Mouse (Mus musculus): Measurements from ENCODE around the gene Ddc. TPM values are rescaled to one million over a fixed set of nuclear protein-coding genes. Genes with fewer than 3 reads are reported as not detected.
A peak's percentile ranks its signal among the peaks of the same experiment; 100 is the strongest.

Gene Ddc
- polyA plus RNA-seq, 1 experiment from 2014 or later: 12.6 TPM

- Histone ChIP-seq H3K27ac (ENCODE audit: low read length) (peak overlapping the region; percentile 85), H3K9me3 (ENCODE audit: low read length) (no peaks in the 10 kb centered on the region), H3K4me2 (replicated peaks; ENCODE audit: low read depth, low read length) (peak overlapping the region; percentile 16; the same call in 1 of the 2 replicates), H3K9ac (replicated peaks; ENCODE audit: low read length) (peak overlapping the region; percentile 2; the same call in 1 of the 2 replicates), H3K36me3 (ENCODE audit: insufficient read depth, low read length) (no peaks in the 10 kb centered on the region), H3K27me3 (ENCODE audit: insufficient read depth, low read length) (no peaks in the 10 kb centered on the region), H3K4me3 (ENCODE audit: low read length) (no peak overlapping the region), H3K4me1 (ENCODE audit: insufficient read depth, low read length) (peaks cover 57% of the 10 kb centered on the region)
- ATAC-seq (ENCODE audit: low FRiP score, low TSS enrichment): peak; percentile 83
- 35% methylated on average over 11 of the region's 11 CpGs for WGBS
Observed at GRCm38 (mm10) chr11:11829161-11830000, 68.6 kb downstream of the Ddc start.

- H3K36me3 ChIP-seq (ENCODE audit: insufficient read depth, low read length): no peaks in the 10 kb centered on the region
- peaks cover 57% of the 10 kb centered on the region for H3K4me1 ChIP-seq (ENCODE audit: insufficient read depth, low read length)
- H3K27me3 ChIP-seq (ENCODE audit: insufficient read depth, low read length): no peaks in the 10 kb centered on the region
- peak overlapping the region; percentile 16; the same call in 1 of the 2 replicates for H3K4me2 ChIP-seq (replicated peaks; ENCODE audit: low read depth, low read length)
- H3K27ac ChIP-seq (ENCODE audit: low read length): peak overlapping the region; percentile 85
- no peaks in the 10 kb centered on the region for H3K9me3 ChIP-seq (ENCODE audit: low read length)
- peak overlapping the region; percentile 2; the same call in 1 of the 2 replicates for H3K9ac ChIP-seq (replicated peaks; ENCODE audit: low read length)
- ATAC-seq (ENCODE audit: low FRiP score, low TSS enrichment): peak; percentile 46
- no peak overlapping the region for H3K4me3 ChIP-seq (ENCODE audit: low read length)
- 24% methylated on average over 6 of the region's 6 CpGs for WGBS
Observed at GRCm38 (mm10) chr11:11828761-11829160, 69.2 kb downstream of the Ddc start.

GRCm38 (mm10) chr11:11828251-11828650 lies 69.7 kb downstream of the Ddc start:
- H3K4me1 ChIP-seq (ENCODE audit: insufficient read depth, low read length): peaks cover 58% of the 10 kb centered on the region
- H3K27ac ChIP-seq (ENCODE audit: low read length): peak overlapping the region; percentile 85
- no peaks in the 10 kb centered on the region for H3K36me3 ChIP-seq (ENCODE audit: insufficient read depth, low read length)
- ATAC-seq (ENCODE audit: low FRiP score, low TSS enrichment): no peak
- no peak overlapping the region for H3K4me2 ChIP-seq (replicated peaks; ENCODE audit: low read depth, low read length)
- 46% methylated on average over 5 of the region's 5 CpGs for WGBS
- peak overlapping the region; percentile 2; the same call in 1 of the 2 replicates for H3K9ac ChIP-seq (replicated peaks; ENCODE audit: low read length)
- H3K27me3 ChIP-seq (ENCODE audit: insufficient read depth, low read length): no peaks in the 10 kb centered on the region
- no peak overlapping the region for H3K4me3 ChIP-seq (ENCODE audit: low read length)
- no peaks in the 10 kb centered on the region for H3K9me3 ChIP-seq (ENCODE audit: low read length)

GRCm38 (mm10) chr11:11826475-11826874 lies 71.5 kb downstream of the Ddc start:
- H3K27me3 ChIP-seq (ENCODE audit: insufficient read depth, low read length): no peaks in the 10 kb centered on the region
- no peak for ATAC-seq (ENCODE audit: low FRiP score, low TSS enrichment)
- no peak overlapping the region for H3K4me2 ChIP-seq (replicated peaks; ENCODE audit: low read depth, low read length)
- H3K9ac ChIP-seq (replicated peaks; ENCODE audit: low read length): no peak overlapping the region
- H3K4me3 ChIP-seq (ENCODE audit: low read length): no peak overlapping the region
- H3K9me3 ChIP-seq (ENCODE audit: low read length): no peaks in the 10 kb centered on the region
- H3K27ac ChIP-seq (ENCODE audit: low read length): no peak overlapping the region
- no peaks in the 10 kb centered on the region for H3K36me3 ChIP-seq (ENCODE audit: insufficient read depth, low read length)
- H3K4me1 ChIP-seq (ENCODE audit: insufficient read depth, low read length): peaks cover 57% of the 10 kb centered on the region

GRCm38 (mm10) chr11:11825670-11826069 lies 72.3 kb downstream of the Ddc start:
- no peaks in the 10 kb centered on the region for H3K27me3 ChIP-seq (ENCODE audit: insufficient read depth, low read length)
- no peak for ATAC-seq (ENCODE audit: low FRiP score, low TSS enrichment)
- H3K4me2 ChIP-seq (replicated peaks; ENCODE audit: low read depth, low read length): no peak overlapping the region
- H3K36me3 ChIP-seq (ENCODE audit: insufficient read depth, low read length): no peaks in the 10 kb centered on the region
- H3K9me3 ChIP-seq (ENCODE audit: low read length): no peaks in the 10 kb centered on the region
- H3K4me1 ChIP-seq (ENCODE audit: insufficient read depth, low read length): peaks cover 58% of the 10 kb centered on the region
- H3K4me3 ChIP-seq (ENCODE audit: low read length): no peak overlapping the region
- H3K9ac ChIP-seq (replicated peaks; ENCODE audit: low read length): no peak overlapping the region
- no peak overlapping the region; the same call in 1 of the 2 replicates for H3K27ac ChIP-seq (ENCODE audit: low read length)
- WGBS: 67% methylated on average over 6 of the region's 6 CpGs

- Histone ChIP-seq H3K4me1 (ENCODE audit: insufficient read depth, low read length) (peaks cover 57% of the 10 kb centered on the region), H3K9me3 (ENCODE audit: low read length) (no peaks in the 10 kb centered on the region), H3K27me3 (ENCODE audit: insufficient read depth, low read length) (no peaks in the 10 kb centered on the region), H3K27ac (ENCODE audit: low read length) (no peak overlapping the region; the same call in 1 of the 2 replicates), H3K4me2 (replicated peaks; ENCODE audit: low read depth, low read length) (no peak overlapping the region), H3K9ac (replicated peaks; ENCODE audit: low read length) (no peak overlapping the region), H3K4me3 (ENCODE audit: low read length) (no peak overlapping the region), H3K36me3 (ENCODE audit: insufficient read depth, low read length) (no peaks in the 10 kb centered on the region)
- WGBS: 71% methylated on average over 3 of the region's 3 CpGs
- no peak for ATAC-seq (ENCODE audit: low FRiP score, low TSS enrichment)
Observed at GRCm38 (mm10) chr11:11824970-11825635, 72.8 kb downstream of the Ddc start.

- no peak for ATAC-seq (ENCODE audit: low FRiP score, low TSS enrichment)
- no peak overlapping the region for H3K9ac ChIP-seq (replicated peaks; ENCODE audit: low read length)
- 0 out of 2 replicates have a peak overlapping the region, but pooled peaks have one; percentile 28 for H3K27ac ChIP-seq (ENCODE audit: low read length)
Observed at GRCm38 (mm10) chr11:11823980-11824911, 73.7 kb downstream of the Ddc start.

GRCm38 (mm10) chr11:11822181-11823095 lies 75.5 kb downstream of the Ddc start:
- Histone ChIP-seq H3K9me3 (ENCODE audit: low read length) (no peaks in the 10 kb centered on the region), H3K9ac (replicated peaks; ENCODE audit: low read length) (peak overlapping the region; percentile 63), H3K4me2 (replicated peaks; ENCODE audit: low read depth, low read length) (peak overlapping the region; percentile 26; the same call in 1 of the 2 replicates), H3K27me3 (ENCODE audit: insufficient read depth, low read length) (no peaks in the 10 kb centered on the region), H3K36me3 (ENCODE audit: insufficient read depth, low read length) (no peaks in the 10 kb centered on the region), H3K4me3 (ENCODE audit: low read length) (no peak overlapping the region), H3K27ac (ENCODE audit: low read length) (peak overlapping the region; percentile 98), H3K4me1 (ENCODE audit: insufficient read depth, low read length) (peaks cover 36% of the 10 kb centered on the region)
- 10% methylated on average over 20 of the region's 20 CpGs for WGBS
- peak; percentile 77 for ATAC-seq (ENCODE audit: low FRiP score, low TSS enrichment)

More at GRCm38 (mm10) chr11:11823980-11824911, 73.7 kb downstream of the Ddc start:
- Histone ChIP-seq H3K4me1 (ENCODE audit: insufficient read depth, low read length) (peaks cover 49% of the 10 kb centered on the region), H3K36me3 (ENCODE audit: insufficient read depth, low read length) (no peaks in the 10 kb centered on the region), H3K4me2 (replicated peaks; ENCODE audit: low read depth, low read length) (no peak overlapping the region), H3K4me3 (ENCODE audit: low read length) (no peak overlapping the region), H3K9me3 (ENCODE audit: low read length) (no peaks in the 10 kb centered on the region), H3K27me3 (ENCODE audit: insufficient read depth, low read length) (no peaks in the 10 kb centered on the region)
- WGBS: 53% methylated on average over 12 of the region's 12 CpGs
